Mouse (Mus musculus): ENCODE data around the gene Zfp987. TPM values are rescaled to one million over a fixed set of nuclear protein-coding genes. Genes with fewer than 3 reads are reported as not detected.

The Zfp987 gene
- total RNA-seq, 2 experiments from 2014 or later, result not detected

- DNase-seq, result peak; percentile 19
Measured at GRCm38 (mm10) chr4:146173378-146174226, 76.5 kb downstream of the Zfp987 start.

Other genes with a start within 250 kb of the Zfp987 start
- gene Zfp986, start 228.5 kb upstream of the Zfp987 start, total RNA-seq (2021), result not detected
- gene Zfp600, start 59.5 kb downstream of the Zfp987 start, total RNA-seq (2021), result not detected

Data from gastrocnemius, postnatal 25 days (tissue).